Mouse (Mus musculus): ENCODE data around the gene Ccr9. TPM values are rescaled to one million over a fixed set of nuclear protein-coding genes. Genes with fewer than 3 reads are reported as not detected.

Ccr9 gene
- total RNA-seq, 2 experiments from 2014 or later = 0.16 TPM; not detected in 1

DNA sequence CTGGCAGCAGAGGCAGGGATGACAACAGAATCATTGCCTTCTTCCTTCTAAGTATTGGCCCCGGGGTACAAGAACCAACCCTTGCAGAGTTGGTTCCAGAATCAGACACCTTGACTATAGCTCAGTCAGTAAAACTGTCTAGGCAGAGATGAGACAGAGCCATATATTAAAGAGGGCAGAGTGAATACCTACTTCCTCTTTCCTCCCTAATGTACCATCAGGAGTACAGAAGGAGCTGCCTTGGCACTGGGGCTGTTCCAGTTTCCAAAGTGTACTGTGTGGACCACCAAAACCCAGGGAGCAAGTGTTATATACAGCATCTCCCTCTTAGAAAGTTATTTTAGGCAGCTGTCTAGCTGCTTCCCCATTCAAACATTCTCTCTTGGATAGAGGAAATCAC is 123.3 kb downstream of the Ccr9 start:
- DNase-seq (ENCODE audit: low spot score in 2 of 2) = no peak

DNA sequence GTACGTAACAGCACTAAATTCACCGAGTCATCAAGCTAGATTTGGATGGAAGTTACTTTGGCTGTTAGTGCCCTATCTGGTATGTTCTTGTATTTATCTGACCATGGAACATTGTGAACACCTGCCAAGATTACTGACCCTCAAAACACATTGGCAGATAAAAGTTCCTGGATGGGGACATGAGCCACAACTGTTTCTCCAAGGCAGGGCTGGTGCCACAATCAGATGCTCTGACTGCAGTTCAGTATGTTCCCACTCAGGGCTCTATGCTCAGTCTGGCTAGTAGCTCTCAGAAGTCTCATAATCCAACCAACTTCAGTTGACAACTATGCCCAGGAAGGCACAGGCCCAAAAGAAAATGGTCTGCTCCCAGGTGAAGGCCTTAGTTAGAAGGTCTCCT is 124.2 kb downstream of the Ccr9 start:
- DNase-seq (ENCODE audit: low spot score in 2 of 2) = no peak

DNA sequence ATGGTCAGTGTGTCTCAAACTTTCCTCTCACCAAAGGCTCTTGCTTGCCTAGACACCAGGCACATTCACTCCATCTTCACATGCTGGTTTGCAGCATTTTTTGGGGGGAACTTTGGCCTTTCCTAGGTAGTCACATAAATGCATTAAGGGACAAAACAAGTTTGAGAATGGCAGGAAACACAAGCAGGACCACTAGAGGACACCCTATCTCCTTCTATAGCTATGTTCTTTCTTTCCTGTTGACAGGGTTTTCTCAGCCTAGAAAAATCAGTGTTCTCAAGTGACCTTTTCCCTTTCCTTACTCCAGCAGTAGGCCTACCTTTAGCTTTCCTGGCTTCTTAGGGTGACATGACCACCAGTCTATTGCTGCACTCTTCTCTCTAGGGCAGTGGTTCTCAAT is 124.7 kb downstream of the Ccr9 start:
- no peak for DNase-seq (ENCODE audit: low spot score in 2 of 2)

DNA sequence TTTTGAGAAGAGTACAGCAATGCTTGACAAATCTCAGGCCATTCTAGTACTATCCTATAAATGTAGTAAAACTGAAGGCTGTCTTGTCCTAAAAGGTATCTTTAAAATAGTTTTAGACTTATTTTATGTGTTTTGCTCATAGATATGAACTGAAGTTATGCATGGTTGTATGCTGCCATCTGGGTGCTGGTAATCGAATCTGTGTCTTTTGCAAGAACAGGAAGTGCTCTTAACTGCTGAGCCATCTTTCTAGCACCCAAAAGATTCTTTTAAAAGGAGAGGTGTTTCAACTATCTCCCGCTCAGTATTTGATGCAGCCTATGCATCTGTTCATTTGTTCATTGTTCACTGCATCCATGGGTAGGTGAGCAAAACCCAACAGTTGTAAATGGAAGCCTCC is 127.0 kb downstream of the Ccr9 start:
- no peak for DNase-seq (ENCODE audit: low spot score in 2 of 2)

DNA sequence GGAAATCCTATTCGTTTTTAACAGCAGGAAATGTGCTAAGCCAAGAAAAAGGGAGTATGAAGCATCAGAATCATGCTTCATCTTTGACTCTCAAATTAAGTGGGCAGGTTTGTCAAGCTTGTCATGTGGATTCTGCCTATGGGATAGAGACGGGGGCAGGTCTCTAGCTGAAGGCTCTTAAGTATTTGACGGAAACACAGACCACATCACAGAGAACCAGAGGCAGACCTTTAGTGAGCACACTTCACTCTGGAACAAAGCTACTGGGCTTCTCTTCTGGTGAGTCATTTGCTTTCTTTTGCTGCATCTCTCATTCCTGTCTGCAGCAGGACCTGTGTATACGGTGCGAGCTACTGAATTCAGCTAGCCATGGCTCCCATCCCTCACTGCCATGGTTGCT is 128.0 kb downstream of the Ccr9 start, which contains the start of gene Cxcr6:
TSS of gene Cxcr6 (plus strand) at position 209 of the 400 bp plus-strand sequence.
- DNase-seq (ENCODE audit: low spot score in 2 of 2) = no peak

DNA sequence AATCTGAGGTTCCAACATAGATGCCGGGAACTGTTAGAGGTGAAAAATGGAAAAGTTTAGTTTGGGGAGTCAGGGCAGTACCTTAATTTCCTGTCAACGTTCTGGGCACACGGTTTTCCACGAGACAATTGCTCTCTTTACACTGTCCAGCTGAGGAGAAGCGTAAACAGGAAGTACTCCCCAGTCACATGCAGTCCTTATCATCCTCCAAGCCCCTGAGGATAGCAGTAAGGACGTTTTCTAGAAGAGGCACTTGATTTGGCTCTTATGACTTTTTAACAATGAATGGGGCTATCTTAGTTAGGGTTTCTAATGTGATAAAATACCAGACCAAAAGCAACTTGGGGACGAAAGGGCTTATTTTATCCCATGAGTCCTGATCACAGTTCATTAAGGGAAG is 130.3 kb downstream of the Ccr9 start:
- no peak for DNase-seq (ENCODE audit: low spot score in 2 of 2)

DNA sequence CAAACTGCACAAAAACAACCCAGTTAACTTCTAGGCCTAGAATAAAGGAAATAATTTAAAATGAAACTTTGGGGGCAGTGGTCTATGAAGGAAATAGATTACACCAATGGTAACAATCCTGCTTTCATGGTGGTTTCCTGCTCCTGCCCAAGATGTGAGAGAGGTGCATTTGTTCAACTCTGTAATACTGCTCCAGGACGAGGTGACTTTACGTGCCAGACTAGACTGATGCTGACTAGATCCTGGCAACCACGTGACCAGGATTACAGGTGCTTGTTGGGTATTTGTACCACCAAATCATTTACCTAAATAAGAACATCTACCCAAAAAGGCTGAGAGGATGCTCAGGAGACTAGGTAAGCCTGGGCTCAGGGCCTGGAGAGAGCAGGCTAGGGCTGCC is 133.6 kb downstream of the Ccr9 start:
- no peak for DNase-seq (ENCODE audit: low spot score in 2 of 2)

DNA sequence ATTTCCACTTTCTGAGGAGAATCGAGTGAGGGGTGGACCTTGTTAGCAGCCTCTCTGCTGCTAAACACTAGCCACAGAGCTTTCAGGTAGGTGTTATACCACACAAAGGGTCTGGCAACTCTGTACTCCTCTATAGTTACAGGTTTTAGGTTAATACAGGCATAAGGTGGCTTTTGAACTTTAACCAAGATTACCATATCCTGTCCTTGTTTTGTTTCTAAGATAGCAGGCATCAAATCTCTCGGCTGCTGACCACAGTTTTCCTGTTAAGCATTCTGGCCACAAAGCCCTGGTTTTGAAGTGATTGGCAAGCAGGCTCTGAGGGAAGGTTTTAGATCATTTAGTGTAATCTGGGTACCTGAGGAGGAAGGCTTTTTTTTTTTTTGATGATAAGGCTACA is 136.1 kb downstream of the Ccr9 start:
- no peak for DNase-seq (ENCODE audit: low spot score in 2 of 2)

DNA sequence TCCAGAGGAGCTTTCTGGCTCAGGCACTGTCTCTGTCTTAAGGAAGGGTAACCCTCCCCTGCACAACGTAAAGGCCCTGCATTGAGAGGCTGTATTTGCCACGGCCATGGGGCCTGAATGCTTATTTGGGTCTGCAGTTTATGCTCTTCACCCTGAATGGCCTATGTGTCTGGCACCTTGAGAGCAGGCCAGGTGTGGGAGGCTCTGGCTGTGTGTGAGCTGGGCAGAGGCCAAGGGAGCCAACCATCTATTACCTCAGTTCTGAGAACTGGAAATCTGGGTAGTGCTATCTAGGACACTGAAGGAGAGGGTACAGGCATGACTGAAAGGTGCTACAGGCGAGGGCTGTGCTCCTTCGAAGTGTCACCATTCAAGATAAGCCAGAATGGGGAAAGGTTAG is 136.6 kb downstream of the Ccr9 start:
- no peak for DNase-seq (ENCODE audit: low spot score in 2 of 2)

DNA sequence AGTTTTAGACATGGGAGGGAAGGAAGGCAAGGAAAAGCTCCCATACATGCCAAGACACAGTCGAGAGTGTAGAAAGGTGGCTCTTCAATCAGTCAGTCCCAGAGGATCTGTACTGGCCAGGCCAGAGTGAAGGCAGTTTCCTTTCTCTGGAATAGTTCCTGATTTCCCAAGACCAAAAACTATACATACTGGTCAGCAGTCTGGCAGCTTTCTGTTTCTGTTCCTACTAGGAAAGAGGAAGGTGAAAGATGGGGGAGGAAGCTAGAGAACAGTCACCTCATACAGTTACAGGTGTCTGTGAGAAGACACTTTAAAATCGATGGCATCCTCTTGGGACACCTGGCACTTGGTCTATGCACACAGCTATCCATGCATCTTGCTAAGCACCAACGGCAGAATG is 137.2 kb downstream of the Ccr9 start:
- no peak for DNase-seq (ENCODE audit: low spot score in 2 of 2)

DNA sequence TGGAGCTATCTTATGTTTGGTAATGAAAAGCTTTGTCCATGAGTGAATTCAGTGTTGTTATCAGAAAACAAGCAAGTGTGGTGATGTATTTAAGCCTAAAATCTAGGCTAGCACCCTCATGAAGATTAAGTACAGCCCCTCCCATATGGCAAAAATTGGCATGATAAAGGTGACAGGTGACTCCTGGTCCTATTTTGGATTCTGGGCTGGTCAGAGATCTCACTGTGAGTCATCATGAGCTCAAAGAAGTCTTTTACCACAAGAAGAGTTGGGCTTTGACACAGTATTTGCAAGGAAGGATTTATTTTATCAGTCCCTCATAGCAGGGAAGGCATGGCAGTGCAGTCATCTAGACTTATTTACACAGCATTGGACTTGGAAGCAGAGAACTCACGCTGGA is 137.8 kb downstream of the Ccr9 start:
- DNase-seq (ENCODE audit: low spot score in 2 of 2) = no peak

DNA sequence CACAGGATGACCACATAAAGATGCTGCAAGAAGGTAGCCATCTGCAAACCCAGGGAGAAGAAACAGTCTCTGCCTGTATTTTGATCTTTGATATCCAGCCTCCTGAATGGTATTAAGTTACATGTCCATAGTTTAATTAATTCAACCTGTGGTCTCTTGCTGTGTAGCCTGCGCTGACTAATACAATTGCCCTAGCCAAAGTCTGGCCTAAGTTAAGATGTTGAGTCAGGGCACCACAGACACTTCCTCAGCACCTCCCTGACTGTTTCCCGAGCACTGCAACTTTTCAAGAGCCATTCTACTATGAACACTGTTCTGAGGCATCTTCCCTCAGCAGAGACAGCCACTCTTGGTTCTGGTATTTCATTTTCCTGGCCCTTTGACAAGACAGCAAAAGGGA is 140.4 kb downstream of the Ccr9 start:
- DNase-seq (ENCODE audit: low spot score in 2 of 2) = no peak

DNA sequence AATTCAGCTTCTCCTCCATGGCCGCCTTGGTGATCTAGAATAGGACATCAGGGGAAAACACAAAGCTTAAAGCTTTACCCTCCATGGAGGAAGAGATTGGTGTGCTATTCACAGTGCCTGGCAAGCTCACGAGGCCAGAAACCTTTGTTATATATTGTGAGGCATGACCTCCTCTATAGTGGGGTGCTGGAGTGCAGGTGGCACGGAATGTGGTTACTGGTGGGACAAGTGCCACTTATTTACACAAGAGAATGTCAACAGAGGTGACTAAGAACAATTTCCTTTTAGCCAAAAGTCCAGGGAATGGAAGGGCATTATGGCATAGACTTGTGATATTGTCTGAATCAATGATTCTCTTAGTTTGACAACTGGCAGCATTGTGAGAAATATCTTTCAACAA is 148.4 kb downstream of the Ccr9 start:
- no peak for DNase-seq (ENCODE audit: low spot score in 2 of 2)

DNA sequence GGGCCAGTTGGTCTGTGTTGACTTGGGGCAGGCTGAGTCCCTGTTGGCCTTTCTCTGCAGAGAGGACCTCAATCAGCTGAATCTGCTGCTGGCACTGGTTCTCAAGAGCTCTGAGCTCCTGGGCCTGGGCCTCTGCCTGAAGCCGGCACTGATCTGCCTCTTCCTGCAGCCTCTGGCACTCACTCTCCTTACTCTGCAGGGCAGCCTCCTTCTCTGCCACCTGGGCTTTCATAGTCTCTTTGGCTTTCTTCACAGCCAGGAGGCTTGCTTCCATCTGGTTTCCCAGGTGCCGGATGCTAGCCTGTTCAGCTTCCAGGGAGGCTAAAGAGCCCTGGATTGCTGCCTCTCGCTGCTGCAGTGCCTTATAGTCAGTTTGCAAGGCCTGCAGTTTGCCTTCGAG is 150.7 kb downstream of the Ccr9 start:
- no peak for DNase-seq (ENCODE audit: low spot score in 2 of 2)

Other genes with a start within 250 kb of the Ccr9 start
- 10 to 100 TPM; 24.7 to 36.9 TPM for gene Limd1, start 199.7 kb upstream of the Ccr9 start, total RNA-seq (2021)
- gene Sacm1l, start 148.7 kb upstream of the Ccr9 start, total RNA-seq (2021) = 100 to 1,000 TPM; 158 to 175 TPM
- gene Slc6a20b, start 45.9 kb upstream of the Ccr9 start, total RNA-seq (2021) = under 1 TPM in 1 of 2 experiments, not detected in 1; 0.13 TPM
- under 1 TPM; 0.10 to 0.17 TPM for gene Slc6a20a, start 446 bp downstream of the Ccr9 start, total RNA-seq (2021)
- 10 to 100 TPM; 41.3 to 43.6 TPM for gene Lztfl1, start 39.3 kb downstream of the Ccr9 start, total RNA-seq (2021)
- under 1 TPM; 0.20 to 0.70 TPM for gene Cxcr6, start 128.0 kb downstream of the Ccr9 start, total RNA-seq (2021)
- 10 to 100 TPM; 32.1 to 40.9 TPM for gene Fyco1, start 173.5 kb downstream of the Ccr9 start, total RNA-seq (2021)
- gene Xcr1, start 183.6 kb downstream of the Ccr9 start, total RNA-seq (2021) = under 1 TPM; 0.07 to 0.22 TPM

Measured in adrenal gland, adult 18-20 months (tissue).